Mouse (Mus musculus) WW6 (cell line): ENCODE data around the gene Padi6.

Experiments
- DNase-seq: peaks from one replicate; pipeline ENCODE4 v3.0.0-alpha.2; 2013; ENCODE audit warnings: low read depth, low spot score

Padi6 gene

DNA sequence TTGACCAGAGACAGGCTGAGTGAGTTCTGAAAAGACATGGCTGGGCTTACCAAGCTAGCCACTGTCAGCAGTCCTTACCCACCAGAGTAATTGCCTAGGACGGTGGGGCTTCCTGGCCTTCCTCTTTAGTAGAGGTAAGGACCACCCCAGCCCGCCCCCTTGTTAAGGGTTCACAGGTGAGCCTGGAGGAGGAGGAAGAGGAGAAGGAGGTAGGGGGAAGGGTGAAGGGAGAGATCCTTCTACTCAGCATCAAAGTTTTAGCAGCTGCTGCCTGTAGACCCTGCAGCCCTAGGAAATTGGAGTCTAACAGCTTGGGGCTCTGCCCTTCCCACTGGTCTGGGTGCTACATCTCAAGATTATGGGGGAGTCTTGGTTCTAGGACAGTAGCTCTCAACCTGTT, at the start of gene Padi6:
Padi6 (minus strand) TSS at position 101 of the 400 bp plus-strand sequence.
- DNase-seq, result no peak

DNA sequence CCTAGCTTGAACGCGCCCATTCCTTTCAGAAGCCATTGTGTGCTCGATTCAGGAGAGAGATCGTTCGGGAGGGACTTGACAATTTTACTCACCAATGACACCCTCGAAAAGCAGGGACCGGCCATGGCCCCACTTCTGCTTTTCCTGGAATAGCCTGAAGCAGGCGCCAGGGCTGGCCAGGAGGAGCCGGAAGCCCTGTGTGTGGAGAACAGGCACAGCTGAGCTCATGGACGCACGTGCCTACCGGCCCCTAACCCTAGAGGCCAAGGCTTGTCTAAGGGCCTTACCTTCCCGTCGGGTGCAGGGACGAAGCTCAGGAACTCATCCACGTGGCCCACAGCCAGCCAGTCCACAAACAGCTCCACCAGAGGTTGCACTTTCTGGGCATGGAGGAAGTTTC, 48.6 kb upstream of the Padi6 start:
- no peak for DNase-seq

DNA sequence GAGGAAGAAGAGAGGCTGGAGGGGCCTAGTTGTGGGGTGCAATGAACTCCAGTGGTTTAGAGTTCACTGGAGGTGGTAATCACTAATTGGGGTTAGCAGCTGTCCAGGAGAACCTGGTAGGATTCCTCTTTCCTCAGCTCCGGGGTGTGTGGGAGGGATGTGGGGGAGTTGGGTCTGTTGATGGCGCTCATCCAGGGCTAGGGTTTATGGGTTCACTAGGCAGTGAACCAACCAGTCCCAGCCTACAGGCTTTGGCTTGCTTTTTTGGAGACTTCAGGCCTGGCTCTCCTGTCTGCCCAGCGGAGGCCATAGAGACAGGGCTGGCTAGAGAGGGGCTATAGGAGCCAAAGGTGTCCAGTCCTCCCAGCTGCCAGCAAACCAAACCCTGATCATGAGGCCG, 47.5 kb upstream of the Padi6 start:
- DNase-seq, result no peak

DNA sequence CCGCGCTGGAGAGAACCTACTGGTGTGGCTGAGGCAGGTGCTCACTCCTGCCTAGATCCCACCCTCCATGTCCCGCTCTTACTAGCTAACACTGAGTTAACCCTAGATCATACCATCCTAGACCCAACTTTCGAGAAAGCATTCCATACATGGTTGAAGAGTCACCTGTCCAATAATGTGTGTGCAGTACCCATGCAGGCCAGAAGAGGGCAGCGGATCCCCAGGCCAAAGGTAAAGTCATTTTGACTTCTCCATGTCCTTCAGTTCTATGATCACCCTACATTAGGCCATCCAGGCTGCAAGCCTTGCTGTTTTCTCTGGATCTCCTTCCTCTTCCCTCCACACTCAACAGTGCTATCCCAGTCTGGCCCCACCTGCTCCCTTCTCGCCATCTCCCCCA, 46.5 kb upstream of the Padi6 start:
- peak; percentile 66 for DNase-seq

DNA sequence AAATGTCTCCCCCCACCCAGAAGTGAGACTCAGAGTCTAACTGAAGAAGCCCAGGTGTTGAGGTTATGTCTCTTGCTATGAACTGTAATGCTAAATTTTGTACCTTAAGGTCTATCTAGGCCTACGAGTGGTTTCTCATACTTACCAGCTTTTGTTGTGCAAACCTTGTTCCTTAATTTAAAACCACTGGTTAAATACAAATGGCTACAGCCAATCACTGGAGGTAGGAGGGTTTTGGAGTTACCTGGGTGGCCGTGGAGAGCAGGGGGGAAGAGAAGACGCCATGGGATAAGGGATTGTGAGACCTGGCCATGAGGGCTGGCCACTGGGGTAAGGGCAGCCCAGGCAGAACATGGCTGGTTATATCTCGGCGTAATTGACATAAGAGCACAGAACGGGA, 45.8 kb upstream of the Padi6 start:
- DNase-seq, result no peak

DNA sequence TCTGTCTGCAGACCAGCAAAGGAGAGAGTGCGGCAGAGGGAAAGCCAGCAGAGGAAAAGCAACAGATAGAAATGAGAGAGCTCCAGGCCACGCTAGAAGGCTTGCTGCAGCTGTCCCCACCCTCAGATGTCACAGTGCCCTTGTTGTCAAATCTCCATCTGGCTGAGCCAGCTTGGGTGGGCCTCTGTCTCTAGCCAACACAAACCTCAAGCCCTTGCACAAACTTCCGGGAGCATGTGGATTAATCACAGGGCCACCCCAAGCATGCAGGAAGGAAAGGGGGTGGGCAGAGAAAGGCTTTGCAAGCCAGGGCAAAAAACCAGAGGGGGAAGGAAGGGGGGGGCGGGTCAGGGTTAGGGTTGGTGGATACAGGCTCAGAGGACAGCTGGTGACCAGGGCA, 45.0 kb upstream of the Padi6 start:
- no peak for DNase-seq

DNA sequence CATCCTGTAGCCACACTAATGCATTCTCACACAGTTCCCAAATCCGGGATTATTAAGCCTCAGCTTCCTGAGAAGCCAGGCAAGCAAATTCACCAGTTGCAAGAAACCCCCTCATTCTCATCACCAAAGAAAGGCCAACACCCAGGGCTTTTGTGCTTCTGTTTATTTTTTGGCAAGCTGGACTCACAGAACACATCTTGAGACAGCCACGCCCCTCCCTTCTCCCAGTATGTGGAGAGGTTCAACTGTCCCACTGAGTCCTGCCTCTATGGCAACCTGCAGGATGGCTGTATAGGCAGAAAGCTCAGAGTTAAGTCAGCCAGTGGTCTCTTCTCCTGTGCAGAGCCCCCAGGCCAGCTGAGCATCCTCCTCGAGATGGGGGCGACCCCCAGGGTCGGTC, 42.8 kb upstream of the Padi6 start:
- no peak for DNase-seq

DNA sequence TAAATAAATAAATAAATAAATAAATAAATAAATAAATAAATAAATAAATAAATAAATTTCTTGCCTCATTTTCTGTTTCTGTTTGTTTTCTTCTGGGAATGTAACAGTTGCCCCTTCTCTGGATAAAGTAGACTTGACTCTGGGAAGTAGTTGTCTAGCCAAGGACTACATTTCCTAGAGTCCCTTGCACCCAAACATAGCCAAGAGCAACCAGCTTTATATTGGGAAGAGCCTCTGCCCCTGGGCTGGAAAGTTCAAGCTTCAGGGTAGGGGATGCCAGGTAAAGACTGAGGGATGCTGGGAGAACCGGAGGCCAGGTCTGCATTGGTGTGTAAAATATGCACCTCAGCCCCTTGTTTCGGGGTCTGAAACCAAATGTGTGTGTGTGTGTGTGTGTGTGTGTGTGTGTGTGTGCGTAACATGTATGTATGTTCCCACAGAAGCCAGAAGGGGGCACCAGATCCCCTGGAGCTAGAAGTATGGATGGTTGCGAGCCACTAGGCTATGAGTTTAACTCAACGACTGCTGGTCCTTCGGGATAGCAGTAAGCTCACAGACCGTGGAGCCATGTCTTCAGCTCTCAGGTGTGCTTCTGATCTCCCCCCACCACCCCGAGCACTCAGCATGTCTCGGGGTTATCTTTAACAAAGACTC, 42.0 kb upstream of the Padi6 start:
- no peak for DNase-seq

DNA sequence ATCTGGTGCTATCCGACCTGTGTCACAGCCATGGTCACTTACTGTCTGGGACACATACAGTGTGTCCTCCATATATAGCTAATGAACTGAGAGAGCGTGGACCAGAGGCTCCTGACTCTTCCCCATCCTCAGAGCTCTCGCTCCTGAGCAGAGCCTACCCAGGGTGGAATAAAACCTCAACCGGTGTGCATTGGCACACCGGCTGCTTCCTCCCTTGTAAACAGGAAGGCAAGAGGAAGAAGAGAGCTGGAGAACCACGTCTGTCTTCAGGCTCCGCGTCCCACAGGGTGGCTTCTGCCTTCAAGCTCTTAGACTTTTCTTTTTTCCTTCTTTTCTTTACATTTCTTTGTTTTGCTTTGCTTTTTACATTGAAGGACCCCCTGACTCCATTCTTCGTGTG, 40.4 kb upstream of the Padi6 start:
- DNase-seq, result no peak

DNA sequence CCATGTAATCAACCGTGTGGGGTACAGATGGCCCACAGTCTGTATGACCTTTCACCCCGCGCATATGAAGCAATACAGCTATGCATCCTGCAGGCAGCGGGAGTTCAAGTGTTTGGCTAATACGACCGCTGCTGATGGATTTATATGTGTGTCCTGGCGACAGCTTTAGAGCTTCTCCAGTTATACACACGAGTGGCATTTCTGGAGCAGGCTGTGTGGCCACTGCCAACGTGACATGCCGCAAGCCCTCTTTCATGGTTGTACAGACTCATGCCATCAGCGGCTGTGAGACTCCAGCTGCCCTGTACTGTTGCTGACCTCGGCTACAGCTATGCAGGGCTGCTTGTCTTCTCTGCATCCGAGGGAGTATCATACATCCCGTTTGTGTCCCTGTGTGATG, 38.1 kb upstream of the Padi6 start:
- no peak for DNase-seq

DNA sequence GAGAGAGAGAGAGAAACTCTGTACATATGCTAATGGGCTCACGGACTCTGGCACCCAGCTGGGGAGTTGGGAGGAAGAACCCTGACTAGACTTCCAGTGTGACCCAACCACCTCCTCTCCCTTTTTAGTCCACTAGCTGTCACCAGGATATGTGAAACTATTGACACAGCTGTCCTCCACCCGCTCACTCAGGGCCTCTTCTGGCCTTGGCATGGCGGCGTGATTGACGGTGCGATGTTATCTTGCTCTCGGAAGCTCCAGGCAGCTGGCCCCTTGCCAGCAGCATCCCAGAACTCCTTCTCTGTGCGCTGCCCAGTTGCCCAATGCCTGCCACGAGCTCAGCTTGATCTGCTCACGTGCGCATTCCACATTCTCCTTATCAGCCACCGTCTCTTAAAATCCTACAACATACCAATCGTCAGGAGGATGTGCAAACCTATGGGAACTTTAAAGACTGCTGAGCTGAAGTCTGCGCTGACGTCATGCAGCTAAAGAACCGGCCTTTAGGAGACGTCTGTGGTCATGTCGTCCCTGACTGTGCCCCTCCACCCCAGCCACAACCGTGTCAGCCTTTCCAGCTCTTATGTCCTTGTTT, 37.5 kb upstream of the Padi6 start:
- DNase-seq, result no peak

DNA sequence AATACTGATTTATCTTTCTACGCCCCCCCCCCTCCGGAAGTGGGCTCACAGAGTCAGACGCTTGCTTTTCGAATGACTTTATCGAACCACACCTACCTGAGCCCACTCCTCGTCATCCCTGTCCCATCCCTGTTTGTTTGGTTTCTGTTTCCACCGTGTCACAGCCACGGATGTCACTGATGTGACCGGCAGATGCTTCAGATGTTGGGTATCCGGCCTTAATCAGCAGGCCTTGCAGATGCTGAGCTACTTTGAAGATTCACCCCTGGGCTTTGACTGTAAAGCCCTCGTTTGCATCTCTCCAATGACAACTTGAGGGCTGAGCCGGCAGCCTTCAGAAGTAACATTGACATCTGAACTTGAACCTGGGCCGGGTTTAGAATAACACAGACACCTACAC, 34.2 kb upstream of the Padi6 start:
- no peak for DNase-seq

DNA sequence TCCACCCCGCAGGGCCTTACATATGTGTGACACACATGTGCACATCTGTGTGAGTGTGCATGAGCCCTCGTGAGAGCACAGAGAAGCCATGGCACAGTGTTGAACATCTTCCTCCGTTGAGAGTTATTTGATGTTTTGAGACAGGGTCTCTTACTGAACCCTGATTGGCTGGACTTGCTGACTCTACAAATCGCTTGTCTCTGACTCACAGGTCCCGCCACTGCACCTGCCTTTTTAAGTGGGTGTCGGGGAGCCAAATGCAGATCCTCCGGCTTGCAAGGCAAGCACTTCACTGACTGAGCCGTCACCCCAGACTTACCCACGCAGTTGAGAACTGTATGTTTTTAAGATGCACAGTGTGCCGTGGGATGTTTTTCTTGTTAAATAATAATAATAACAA, 33.4 kb upstream of the Padi6 start:
- no peak for DNase-seq

DNA sequence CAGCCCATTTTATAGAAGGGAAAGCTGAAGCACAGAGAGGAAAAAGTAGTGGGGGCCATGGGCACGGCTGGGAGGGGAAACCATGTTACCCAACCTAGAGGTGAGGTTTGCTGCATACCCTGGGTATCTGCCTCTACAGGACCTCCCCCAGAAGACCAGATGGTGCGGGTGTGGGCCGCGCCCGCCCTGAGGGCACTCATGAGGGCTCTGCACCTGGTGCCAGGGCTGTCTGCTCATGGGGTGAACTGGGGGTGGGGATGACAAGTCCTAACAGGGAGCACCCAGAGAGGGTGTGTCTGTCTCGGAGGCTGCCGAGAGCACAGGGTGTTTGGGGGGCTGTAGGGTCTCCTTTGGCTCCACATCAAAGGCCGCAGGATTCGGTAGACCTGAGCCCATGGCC, 32.5 kb upstream of the Padi6 start:
- no peak for DNase-seq

DNA sequence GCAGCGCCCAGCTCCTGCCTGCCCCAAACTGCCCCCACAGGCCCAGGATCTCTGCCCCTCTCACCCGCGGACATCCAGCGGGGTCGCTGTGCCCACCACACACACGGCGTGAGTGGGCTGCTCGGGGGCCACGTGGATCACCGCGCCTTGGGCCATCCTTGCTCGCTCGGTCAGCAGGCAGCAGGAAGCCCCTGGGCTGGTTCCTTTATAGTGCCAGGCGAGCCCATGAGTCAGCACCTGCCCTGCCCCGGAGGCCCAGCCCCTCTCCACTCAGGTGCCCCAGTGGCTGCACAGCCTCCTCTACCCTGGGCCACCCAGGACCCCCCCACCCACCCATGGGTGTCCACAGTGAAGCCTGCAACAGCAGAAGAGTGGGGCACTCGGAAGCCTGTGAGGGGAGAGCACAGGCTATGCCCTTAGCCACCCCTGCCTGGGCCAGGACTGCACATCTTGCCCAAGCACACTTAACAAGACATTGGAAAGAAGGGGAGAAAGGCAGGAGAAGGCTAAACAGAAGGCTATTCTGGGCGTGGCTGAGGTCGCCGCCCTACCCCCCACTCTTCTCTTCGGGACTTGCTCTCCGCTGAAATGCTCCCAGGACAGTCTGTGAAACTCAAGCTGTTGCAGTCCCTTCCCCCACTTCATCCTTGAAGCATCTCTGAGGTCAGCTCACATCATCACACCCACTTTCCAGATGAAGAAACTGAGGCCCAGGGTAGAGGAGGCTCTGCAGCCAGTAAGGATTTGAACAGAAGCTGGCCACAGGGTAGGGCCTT, 31.8 kb upstream of the Padi6 start, which contains the start of gene Padi4:
Padi4 (minus strand) TSS at position 212 of the 776 bp plus-strand sequence.
- DNase-seq, result no peak

DNA sequence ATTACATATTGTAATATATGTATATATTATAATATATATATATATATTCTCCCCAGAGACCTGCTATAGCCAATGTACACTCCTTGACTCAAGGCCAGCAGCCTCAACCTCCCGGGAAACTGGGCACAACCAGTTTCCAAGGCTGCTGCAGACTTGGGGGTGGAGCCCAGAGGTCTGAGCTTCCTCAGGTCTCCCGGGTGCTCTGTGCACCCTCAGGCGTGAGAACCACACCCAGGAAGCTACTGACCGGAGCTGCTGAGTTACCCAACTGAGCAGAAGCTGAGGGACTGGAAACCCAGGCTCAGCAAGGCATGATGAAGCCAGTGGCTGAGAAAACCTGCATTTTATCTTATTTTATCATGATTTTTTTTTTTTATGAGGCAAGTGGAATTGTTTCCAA, 28.6 kb upstream of the Padi6 start:
- DNase-seq, result no peak

DNA sequence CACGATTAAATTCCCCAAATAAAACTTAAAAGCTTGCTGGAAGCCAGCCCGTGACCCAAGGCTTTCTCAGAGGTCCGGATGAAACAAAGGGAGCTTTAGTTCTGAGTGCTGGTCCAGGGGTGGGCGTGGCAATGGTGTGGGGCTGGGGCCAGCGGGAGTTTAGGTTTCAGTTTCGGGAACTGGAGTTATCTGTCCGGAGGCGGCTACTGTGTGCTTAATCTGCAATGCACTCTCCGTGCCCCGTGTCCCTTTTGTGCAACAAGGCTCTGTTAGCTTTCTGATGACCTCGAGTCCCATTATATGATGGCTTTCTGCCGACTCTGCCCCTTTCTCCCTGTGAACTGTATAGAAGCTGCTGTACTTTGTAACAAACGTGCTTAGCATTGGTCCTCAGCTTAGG, 28.0 kb upstream of the Padi6 start:
- no peak for DNase-seq

DNA sequence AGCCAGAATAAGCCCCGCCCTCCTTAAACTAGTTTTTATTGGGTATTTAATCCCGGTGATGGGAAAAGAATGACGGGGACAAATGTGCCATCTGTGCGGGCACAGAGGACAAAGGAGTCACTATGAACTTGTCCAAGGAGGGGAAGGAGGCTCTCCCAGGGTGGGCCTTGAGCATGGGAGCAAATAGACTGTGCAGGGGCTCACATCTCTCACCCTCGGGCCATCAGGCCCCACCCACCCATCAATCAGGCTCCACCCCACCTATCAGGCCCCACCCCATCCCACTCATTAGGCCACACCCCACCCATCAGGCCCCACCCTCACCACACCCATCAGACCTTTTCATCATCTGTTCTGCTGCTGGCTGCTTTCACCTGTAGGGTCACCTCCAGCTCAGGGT, 26.5 kb upstream of the Padi6 start:
- DNase-seq, result peak; percentile 52

DNA sequence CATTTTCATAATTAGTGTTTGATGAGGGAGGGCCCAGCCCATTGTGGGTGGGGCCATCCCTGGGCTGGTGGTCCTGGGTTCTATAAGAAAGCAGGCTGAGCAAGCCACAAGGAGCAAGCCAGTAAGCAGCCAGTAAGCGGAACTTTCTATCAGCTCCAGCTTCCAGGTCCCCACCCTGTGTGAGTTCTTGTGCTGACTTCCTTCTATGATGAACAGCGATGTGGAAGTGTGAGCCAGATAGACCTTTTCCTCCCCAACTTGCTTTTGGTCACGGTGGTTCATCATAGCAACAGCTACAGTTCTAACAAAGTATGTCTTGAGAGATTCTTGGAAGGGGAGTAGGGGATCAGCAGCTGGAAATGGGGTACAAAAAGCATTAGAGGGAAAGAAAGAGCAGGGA, 23.5 kb upstream of the Padi6 start:
- no peak for DNase-seq

DNA sequence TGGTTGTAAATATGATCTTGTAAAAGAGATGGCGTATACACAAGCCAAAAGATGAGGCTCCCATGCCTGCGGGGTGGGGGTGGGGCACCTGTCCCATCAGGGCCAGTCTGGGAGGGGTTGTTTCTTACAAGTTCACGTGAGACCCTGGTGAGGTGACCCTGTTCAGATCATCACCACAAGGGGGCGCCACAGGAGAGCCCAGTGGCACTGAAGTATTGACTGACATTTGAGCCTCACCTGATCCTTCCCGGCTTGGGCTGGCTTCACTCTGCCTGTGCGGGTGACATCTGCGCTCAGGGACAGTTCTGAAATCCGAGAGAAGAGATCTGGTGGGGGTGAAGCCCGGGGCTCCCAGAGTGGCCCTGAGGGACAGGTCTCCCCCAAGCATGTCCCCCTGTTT, 20.7 kb upstream of the Padi6 start:
- peak; percentile 81 for DNase-seq

DNA sequence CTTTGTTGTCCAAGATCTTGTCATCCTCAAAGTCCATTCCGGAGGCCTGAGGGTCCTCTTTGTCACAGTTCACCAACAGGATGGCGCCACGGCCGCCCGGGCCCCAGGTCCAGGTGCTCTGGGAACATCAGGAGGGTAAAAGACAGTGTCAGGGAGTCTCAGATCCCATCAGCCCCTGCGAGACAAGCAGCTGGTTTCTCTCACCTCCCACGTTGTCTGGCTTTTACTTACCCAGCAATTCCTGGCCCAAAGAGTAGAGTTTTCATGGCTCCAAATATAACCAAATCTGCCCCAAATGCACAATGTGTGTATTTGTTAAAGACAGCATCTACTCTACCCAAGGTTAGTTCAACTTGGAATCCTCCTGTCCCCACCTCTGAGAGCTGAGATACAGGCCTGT, 19.2 kb upstream of the Padi6 start:
- no peak for DNase-seq

DNA sequence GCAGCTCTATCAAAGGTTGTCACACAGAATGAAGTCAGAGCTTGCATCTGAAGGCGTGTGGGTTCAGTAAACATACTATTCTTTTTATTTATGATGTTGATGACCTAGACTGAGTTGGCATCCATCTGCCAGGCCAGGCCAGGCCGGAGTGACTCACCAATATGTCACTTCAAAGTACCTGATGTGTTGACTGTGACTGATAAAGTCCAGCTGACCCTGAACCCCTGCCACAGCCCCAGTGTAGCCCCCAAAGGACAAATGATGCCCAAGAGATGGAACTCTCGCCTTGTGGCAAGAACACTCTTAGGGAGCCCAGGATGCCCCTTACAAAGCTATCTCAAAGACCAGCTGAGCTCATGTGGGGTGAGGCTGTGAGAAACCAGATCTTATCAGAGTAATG, 13.4 kb upstream of the Padi6 start:
- DNase-seq, result no peak

DNA sequence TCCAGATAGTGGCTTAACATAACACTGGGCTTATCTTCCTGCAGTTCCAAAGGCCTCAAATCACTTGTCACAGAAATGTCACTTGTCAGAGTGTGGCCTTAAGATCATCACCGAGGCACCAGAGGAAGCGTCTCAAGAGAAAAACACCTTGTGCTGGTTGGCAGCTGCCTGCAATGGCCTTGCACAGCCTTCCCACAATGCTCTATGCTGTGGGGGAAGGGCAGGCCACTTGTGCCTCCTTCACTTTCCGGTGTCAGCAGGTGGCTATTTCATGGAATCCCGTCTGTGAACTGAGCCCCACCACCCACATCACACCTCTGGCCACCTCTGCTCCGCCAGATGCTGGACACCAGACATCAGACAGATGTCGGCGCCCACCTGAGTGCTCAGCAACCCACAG, 10.9 kb upstream of the Padi6 start:
- no peak for DNase-seq
